Mouse (Mus musculus) bone marrow, adult 2 months (tissue): ENCODE results near the gene Usp36.

Experiments used
- CTCF ChIP-seq: fragments of 200-500 bp; IDR thresholded peaks from 2 replicates; pipeline ENCODE4 v1.5.1; 2011; ENCODE audit warnings: low read length, control low read depth; ENCODE audit not compliant: control insufficient read depth, insufficient read depth
- POLR2A ChIP-seq: fragments of 200-500 bp; IDR thresholded peaks from 2 replicates; pipeline ENCODE4 v1.6.1; 2011; ENCODE audit warnings: low read depth, mild to moderate bottlenecking, control low read depth, low read length, borderline replicate concordance; ENCODE audit not compliant: control insufficient read depth

DNA sequence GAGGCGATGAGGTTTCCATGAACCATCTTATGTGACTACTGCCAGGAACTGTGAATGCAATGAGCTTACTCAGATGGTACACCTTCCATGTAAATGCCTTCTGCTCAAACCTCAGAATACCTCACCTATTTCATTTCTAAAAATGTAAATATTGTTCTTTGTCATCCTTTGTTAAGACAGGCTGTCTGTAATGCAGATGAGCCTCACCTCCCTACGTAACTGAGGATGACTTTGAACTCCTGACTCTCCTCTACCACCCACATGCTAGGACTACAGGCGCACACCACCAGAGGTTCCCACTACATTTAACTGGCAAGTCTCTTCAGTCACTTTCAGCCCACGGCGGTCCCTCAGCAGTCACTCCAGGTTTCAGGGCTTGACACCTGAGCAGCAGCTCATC is 67.1 kb downstream of the Usp36 start:
- TF ChIP-seq CTCF, result no peak
- TF ChIP-seq POLR2A, result no peak
